Mouse (Mus musculus) right cerebral cortex, adult 2 months (tissue): ENCODE data around the gene Bex1.
"Not testable (repeated sequence)": the region's sequence is repeated elsewhere in the genome, so short reads cannot be mapped to it uniquely, and the experiment has no call there.

Experiments used
- DNase-seq, 2 experiments: peaks; one replicate each; pipeline ENCODE4 v3.0.0; 2021 to 2022; ENCODE audit warnings: low spot score in 2 of 2

Gene Bex1

DNA sequence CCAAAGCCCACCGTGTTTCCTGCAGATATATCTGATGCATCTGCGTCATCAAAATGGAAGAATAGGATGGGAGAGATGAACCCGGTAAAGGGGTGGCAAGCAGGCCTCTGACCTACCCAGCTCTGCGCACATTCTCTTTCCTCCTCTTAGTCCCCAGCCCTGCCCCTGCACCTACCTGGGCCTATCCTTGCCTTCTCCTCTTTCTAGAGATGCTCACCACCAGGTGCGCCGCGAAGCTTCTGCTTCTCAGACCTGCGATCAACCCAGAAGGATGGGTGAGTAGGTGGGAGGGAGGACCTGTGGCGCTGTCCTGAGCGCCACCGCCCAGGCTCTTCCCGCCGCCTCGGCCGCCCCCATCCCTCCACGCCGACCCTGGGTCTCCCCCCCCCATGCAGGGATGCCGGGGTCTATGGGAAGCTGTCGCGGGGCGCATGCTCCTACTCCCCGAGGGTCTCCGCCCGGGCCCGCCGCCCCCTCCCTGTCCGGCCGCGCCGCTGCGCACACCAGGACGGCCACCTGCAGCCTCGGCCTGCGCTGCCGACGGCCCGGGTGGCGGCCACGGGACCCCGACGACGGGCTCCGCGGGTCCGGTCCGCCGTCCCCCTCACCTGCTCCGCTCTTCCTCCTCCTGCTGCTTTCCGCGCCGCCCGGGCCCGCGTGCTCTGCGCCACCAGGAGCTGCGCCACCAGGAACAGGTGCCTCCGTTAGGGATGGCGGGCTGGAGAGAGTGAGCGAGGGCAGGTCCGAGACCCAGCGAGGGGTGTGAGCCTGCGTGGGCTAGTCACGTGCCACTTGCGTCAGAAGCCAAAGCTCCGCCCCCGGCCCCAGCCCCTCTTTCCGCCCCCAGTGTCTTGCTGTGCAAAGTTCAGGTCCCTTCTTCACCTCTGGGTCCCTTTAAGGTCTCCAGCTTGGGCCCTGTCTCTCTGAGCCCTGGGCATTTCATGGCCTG lies at the start of gene Bex1, which contains the start of gene Tceal7:
TSS of gene Bex1 (minus strand) at position 785 of the 949 bp plus-strand sequence.
TSS of gene Tceal7 (plus strand) at position 51 of the 949 bp plus-strand sequence.
- not testable (repeated sequence) for DNase-seq

DNA sequence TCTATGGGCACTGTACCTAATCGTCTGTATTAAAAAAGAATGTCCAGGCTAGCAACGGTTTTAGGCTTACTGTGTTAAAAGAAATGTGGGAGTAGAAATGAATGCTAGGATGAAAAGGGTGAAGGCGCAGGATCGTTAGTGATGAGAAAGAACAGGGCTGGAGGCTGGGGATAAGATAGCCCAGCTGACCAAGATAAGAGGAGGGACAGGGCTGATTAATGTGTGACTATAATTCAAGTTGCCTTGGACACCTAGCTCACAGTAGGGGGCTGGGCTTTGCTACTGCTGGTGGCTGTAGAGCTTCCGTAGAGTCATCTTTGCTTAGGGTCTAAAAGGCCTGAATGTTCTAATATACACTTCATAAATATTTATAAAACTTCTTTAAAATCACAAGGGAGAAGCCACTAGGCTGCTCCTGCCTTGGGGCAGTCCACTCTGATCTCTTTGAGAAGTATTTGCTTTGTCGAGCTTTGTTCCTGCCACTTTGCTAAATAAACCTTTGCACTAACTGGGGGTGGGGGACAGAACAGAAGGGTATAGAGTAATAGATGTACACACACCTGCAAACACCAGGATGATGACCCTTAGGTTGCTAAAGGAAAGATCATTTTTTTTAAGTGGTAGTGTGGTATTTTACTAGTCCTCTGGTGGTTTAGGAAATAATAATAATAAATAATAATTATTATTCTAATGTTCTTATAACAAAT lies 36.9 kb upstream of the Bex1 start:
- DNase-seq: no peak

DNA sequence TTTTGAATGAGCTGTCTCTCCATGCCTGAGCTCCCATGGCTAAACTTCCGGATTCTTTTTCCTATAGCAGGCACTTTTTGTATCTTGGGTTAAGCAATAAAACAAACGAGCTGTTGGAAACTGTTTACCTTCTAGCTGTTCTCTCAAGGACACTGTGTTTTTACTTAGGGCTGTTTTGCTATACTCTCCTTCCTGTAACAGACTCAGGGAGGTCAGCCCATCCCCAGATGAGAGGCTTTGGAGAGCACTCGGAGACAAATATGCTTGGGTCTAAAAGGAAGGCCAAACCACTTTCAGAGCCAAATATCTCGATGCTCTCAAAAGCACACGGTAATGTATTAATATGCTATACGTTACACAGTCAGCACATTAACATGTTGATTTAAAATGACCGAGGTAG lies 34.4 kb upstream of the Bex1 start:
- DNase-seq: no peak

DNA sequence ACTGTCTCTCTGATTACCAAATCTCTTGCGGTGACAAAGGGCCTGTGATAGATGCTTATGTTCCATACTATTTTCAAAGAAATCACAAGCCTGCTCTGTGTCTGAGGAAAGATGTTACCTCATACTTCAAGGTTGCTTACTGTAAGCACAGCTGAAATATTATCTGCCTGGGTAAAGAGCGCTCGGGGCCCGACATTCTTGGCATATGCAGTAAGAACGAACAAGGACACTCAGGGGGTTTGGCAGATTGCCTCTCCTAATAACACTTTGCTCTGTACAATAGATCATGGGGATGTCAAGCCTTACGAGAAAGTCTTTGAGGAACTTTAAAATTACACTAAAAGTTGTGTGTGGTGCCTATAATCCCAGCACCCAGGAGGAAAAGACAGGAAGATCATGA lies 33.5 kb upstream of the Bex1 start:
- no peak for DNase-seq

DNA sequence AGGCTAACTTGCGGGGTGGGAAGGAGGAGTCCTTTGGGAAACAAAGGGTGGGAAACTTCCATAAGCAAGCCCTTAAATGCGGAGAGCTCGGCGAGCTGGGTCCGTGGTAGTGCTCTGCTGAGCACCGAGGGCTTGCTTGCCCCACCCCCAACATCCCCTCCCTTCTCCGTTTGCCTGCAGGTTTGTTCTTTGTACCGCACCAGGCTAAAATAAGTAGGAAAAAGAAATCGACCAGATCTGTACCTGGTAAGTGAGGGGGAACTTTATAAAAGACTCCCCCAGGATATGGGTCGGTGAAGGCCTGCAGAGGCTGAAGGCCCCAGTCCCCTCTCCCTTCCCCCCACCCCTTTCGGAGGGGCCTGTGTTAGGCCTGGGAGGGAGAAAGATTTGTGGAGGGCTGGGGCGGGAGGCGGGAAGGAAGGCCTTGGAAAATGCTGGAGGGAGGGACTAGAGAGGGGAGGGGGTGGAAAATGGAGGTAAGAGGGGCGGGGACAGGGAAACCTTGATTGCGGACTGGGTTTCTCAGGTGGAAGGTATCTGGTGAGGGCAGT lies 30.3 kb upstream of the Bex1 start:
- DNase-seq: peak in 1 of 2 experiments; percentile 7

DNA sequence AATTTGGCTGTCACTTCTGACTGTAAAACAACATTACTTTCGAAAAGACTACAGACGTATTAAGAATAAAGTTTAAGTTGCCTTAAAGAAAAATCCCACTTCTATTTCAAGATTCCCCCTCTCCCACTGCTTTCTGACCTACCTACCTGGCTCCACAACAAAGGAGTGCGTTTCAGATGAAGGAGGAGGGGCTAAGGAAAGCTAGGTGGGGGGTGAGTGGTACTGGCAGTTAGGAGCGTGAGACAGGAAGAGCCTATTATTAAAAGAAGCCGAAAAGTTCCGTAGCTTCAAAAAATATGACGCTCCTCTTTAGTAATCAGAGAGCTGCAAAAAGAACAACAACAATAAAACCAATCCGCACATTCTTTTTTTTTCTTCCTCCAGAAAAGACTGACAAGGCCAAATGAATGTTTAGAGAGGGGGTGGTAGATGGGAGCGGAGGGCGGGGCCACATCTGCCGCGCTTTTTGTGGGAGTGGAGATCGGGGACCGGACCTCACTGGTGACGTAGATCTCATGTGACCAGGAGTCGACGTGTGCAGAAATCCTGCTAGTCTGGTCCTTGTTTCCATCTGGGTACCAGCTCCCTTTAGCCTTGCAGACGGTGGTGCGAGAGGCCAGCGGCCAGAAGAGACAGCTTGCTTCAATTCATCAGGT lies 29.4 kb upstream of the Bex1 start, which contains the start of gene Tceal9:
TSS of gene Tceal9 (plus strand) at position 506 of the 656 bp plus-strand sequence.
- DNase-seq: peak; percentile 63 to 68

DNA sequence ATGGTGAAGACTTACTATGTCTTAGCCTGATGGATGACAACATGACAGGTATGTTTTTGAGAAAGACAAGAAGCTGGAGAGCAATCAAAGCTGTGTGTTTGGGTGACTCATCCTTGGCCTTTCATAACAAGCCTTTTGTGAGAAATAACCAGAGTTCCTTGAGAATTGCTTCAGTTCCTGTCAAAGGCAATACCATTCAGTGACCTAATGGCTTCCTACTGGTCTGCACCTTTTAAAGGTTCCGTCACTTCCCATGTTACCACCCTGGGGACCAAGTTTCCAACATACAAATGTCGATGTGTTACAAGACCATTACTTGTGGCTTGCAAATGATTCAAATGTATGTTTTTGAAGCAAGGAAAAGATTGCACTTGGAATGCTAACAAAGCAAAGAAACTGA lies 27.9 kb upstream of the Bex1 start:
- DNase-seq: no peak

DNA sequence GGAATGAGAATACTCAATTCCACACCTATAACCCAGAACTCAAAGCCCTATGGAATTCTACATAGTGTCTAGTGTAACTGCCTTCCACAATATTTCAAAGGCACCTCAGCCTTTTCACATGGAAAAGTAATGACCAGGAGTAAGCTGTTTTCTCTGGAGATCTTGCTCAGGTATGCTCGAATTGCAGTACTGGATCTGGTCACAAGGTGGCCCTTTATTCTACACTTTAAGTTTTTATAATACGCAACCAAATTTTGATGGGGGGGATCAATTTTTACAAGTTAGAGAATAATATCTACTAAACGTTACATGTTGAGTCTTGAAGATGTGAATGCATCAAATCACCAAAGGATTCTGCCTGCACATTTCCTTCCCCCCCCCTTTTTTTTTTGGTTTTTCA lies 22.8 kb upstream of the Bex1 start:
- peak; percentile 47 to 60 for DNase-seq

DNA sequence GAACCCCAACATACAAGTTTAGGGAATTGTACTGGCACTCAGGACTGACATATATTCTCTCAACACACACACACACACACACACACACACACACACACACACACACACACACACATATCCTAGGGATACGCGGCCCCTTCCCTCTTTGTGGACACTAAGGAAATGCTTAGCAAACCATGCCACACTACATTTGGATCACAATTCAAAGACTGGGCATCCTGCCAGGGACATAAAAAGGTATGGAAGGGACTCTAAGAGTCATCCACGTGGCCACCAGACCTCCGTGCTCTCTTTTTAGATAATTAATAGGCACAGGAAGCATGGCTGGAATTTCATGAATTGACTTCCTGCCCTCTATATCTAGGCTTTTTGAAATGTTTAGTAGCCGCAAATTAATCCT lies 12.5 kb upstream of the Bex1 start:
- no peak for DNase-seq

DNA sequence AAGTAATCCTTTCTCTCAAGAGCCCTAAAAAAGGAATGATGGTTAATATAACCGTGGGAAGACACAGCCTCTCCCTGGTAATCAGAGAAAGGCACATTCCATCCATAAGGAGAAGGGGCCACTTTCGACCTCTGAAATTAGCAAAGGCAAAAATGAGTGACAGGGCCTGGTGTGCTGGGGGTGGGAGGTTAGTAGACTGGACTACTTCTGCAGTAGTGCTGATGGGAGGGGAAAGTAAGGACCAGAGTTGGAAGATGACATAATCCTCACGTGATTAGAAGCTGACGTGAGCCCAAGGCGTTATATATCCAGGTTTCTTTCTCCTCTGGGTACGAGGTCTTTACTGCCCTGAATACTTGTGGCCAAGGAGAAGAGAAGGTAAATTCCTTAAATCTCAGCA lies 8.4 kb upstream of the Bex1 start:
- no peak for DNase-seq

DNA sequence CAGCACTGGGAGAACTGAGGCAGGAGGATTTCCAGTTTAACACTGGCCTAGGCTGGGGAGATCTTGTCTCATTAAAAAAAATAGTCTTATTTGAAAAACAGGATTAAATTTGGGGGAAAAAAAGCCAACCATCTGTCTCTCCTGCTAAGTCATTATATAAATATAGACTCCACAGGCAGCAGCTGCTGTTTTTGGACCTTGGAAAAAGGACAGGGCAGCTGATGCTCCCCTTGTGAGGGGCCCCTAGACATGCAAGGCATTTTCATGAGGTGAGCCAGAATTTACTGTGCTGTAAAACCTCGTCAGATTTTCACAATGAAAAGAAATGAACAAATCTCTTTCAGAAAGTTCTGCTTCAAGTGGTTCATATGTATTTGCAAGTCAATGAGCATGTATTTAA lies 990 bp upstream of the Bex1 start:
- DNase-seq: no peak

DNA sequence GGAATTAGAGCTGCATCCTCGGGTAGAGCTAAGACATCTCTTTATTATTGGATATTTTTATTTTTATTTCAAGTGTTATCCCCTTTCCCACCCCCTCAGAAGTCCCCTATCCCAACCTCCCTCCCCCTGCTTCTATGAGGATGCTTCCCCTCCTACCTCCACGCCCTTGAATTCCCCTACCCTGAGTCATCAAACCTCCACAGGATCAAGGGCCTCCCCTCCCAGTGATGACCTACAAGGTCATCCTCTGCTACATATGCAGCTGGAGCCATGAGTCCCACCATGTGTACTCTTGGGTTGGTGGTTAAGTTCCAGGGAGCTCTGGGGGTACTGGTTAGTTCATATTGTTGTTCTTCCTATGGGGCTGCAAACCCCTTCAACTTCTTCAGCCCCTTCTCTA lies 1.9 kb downstream of the Bex1 start:
- no peak for DNase-seq

DNA sequence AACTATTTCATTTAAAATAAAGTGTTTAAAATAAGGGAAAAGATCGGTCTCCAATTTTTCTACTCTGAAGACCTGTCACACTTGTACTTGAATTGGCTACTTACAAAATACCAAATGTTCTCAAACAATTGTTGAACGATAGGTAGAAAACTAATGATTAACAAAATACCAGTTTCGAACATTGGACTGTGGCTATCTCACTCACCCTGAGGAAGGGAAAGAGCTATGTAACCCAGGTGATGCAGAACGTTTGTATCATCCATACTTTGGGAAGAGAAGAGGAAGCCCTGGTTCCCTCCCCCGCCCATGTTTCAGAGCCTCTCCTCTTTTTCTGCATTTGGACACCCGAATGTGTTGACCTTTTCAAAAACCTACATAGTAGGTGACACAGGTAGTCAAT lies 10.9 kb downstream of the Bex1 start:
- DNase-seq: no peak

DNA sequence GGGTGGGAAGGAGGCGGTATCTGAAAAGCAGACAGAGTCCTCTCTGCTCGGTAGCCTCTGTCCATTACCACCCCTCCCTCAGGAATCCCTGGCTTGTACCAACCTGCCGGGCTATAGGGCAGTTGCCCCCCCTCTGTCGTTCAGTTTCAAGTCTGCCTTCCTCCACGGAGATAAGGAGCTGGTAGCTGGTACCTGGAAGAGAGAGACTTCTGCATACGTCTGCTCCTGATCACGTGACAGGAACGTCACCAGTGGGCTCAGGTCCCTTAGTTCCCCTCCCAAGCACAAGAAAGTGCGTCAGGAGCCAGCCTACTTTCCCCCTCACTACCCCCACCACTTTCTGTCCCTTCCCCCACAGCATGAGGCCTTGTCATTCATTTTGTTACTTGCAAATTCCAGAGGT lies 11.6 kb downstream of the Bex1 start, which contains the start of gene Tceal5:
TSS of gene Tceal5 (minus strand) at position 213 of the 403 bp plus-strand sequence.
- peak; percentile 67 to 74 for DNase-seq

DNA sequence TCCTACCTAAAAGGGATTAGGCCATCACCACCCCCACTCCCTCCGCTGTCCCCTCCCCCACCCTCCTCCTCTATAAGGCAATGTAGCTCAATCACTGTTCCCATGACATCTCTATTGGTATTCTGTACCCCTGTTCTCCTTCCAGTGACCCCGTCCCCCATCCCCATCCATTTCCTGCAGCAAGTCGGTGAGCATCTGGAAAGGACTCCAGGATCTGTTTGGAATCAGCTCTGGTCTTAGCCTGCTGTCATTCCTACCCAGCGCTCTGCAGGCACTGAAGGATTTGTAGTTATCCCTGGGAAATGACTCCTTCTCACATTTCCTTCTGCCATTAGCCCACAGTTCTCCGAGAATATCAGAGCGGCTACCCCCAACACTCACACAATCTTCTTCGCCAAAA lies 12.1 kb downstream of the Bex1 start:
- DNase-seq: no peak

DNA sequence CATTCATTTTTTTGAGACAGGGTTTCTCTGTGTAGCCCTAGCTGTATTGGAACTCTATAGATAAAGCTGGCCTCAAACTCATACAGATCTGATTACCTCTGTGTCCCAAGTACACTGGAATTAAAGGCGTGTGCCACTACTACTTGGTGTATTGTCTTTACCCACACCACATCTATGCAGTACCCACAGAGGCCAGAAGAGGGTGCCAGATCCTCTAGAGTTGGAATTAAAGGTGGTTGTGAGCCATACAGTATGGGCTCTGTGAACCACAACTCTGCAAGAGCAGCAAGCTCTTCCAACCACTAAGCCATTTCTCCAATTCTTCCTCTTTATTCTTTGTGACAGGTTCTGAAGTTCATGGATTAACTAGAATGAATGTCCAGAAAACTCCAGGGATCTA lies 18.4 kb downstream of the Bex1 start:
- peak in 1 of 2 experiments; percentile 26 for DNase-seq

DNA sequence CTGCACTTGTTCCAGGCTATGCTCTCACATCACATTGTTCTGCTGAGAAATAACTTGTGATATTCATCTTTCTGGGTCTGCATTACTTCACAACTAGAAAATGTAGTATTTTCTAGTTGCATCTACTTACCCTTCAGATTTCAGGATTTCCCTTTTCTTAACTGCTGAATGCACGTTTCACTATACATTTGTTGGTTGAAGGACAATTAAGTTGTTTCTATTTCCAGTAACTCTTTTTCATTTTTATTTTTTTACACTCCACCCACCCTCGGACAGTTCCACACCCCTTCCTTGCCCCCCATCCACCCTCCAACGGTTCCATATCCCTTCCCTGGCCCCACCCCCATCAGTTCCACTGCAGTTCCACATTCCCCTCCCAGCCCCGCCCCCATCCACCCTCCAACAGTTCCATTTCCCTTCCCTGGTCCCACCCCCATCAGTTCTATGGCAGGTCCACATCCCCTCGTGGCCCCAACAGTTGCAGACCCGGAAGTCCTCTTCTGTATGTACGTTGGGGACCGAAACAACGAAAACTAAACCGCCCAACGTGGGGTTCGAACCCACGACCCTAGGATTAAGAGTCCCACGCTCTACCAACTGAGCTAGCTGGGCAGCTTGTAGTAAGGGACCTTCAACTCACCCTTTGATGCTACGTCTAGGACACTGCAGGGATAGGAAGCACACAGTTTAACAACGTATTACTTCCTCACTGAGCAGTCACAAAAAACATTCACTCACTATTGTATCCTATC lies 19.9 kb downstream of the Bex1 start:
- DNase-seq: no peak

DNA sequence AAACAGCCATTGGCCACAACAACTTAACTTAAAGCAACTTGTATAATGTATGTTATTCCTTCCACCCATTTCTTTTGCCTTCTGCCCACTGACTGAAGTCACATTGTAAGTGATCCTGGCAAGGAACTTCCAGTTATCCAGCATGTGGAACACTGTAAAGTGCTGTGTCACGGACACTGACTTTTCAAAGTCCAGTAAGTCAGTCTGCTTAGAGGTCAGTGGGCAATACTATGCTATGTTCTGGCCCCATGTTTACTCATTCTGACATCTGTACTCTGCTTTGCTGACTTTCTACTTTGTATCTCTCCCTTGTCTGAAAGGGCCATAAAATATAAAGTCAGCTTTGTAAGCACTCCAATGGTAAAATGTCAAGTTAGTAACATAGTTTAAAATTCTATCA lies 32.2 kb downstream of the Bex1 start:
- DNase-seq: no peak

DNA sequence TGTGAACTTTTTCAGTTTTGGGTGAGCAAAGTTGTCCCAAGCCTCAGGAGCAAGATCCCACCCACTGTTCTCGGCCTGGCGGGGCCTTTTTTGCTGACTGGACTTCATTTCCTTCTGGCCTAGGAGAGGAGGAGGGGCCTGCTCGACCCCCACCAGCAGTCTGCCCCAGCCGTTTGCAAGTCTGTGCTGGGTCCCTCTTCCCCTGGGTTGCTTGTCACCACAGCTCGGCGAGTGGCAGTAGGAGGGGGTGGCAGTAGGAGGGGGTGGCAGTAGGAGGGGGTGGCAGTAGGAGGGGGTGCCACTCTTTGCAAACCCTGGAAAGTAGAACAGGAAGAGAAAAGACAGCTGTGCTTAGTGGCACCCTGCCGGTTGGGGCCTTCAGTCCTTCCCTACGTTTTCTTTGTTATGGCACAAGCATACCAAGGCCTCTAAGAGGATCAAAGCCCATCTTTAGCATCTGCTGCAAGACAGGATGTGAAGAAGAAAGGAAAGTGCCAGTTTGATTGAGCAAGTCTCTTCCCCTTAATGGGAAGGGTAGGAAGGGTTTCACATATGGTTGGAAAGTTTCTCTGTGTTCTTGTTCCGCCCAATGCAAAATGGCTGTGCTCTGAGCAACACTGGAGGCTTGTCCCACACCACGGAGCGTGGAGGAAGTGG lies 34.3 kb downstream of the Bex1 start:
- no peak for DNase-seq

DNA sequence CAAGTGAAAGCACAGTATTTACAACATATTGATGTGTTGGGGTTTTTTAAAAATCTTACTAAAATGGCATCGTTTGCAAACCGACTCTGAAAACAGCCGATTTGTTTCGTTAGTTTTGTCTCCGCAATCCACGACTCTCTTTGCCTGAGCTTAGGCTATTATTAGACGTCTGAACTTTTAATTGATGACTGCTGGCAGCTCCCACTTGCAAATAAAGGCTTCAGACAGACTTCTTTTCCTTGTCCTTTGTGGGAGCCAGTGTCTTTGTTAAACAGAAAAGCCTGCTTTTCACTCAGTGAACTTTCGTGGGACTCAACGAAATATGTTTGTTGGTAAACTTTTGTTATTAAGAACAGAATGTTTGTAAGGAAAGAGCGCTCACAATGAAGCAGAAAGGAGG lies 42.5 kb downstream of the Bex1 start:
- peak in 1 of 2 experiments; percentile 5 for DNase-seq
